Mouse (Mus musculus): ENCODE measurements at regions not wholly inside any gene's neighbourhood (a gene's known extent, or its start where the extent isn't known, plus 50 kb on each side); places are given as distances from the start of the nearest gene placed in this dataset.

DNA sequence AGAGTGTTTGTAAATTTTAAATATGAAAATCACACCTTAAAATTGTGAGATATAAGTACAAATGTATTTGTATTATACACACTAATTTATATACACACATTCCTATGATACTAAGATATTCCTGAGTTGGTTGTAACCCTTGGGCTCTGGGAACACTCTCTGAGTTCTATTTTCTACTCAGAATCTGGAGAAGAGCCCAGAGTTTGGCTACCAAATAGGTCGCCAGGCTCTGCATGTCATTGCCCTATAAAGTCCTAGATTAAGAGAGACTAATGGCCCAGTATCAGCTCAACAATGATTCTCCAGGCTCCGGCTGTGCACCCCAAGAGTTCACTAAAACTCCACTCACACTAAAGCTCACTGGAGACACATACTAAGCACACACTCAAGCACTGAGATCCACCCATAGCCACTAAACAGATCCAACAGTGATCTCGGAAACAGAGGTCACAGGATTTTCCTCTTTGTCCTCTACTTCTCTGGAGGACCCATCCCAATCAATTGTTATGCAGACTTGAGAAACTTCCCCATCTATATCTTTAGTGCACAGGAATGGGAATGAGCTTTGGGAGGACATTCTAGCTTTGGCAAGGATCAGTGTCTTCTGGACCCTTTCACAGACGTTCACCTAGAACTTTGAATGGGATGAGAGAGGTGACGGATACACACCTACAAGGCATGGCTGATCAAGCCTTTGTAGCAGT lies 238.1 kb upstream of the Nr2f2 start:
- no peak overlapping the region for H3K4me2 ChIP-seq (ENCODE audit: low read depth, low read length)
- H3K4me3 ChIP-seq (replicated peaks; ENCODE audit: low read length): no peak overlapping the region
- no peaks in the 10 kb centered on the region for H3K27me3 ChIP-seq (ENCODE audit: control insufficient read depth, insufficient read depth, low read length)
- no peak for ATAC-seq (ENCODE audit: insufficient read depth, low FRiP score)
- no peak overlapping the region for H3K27ac ChIP-seq (ENCODE audit: low read length)
- no peaks in the 10 kb centered on the region for H3K4me1 ChIP-seq (ENCODE audit: control insufficient read depth, insufficient read depth, low read length)
- no peaks in the 10 kb centered on the region for H3K36me3 ChIP-seq (ENCODE audit: control insufficient read depth, insufficient read depth, low read length)
- 89% methylated on average over 5 of the region's 5 CpGs for WGBS
- H3K9me3 ChIP-seq (replicated peaks; ENCODE audit: control insufficient read depth, low read length): no peaks in the 10 kb centered on the region
- no peak overlapping the region for H3K9ac ChIP-seq (ENCODE audit: low read length)

DNA sequence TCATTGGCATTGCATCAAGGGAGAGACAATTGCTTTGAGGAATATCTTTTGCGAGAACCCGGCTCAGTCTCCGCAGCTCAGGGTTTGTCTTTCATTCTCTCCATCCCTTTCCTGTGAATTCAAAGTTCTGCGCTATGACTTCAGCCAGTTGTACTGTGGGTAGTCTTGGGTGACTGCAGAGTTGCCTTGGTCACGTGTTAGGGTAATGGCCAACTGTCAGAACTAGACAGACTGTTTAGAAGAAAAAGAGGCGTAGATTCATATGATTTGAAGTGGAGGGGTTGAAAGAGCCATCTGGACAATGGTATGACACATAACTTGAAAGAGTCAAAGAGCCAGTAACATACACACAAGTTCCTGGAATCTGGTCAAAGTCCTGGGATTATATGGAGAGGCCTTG lies 226.5 kb upstream of the Nr2f2 start:
- WGBS: 71% methylated on average over 6 of the region's 6 CpGs
- Histone ChIP-seq H3K36me3 (ENCODE audit: control insufficient read depth, insufficient read depth, low read length) (no peaks in the 10 kb centered on the region), H3K27me3 (ENCODE audit: control insufficient read depth, insufficient read depth, low read length) (no peaks in the 10 kb centered on the region), H3K27ac (ENCODE audit: low read length) (peak overlapping the region; percentile 13; the same call in 1 of the 2 replicates), H3K9me3 (replicated peaks; ENCODE audit: control insufficient read depth, low read length) (no peaks in the 10 kb centered on the region), H3K4me2 (ENCODE audit: low read depth, low read length) (no peak overlapping the region), H3K4me3 (replicated peaks; ENCODE audit: low read length) (no peak overlapping the region), H3K9ac (ENCODE audit: low read length) (no peak overlapping the region), H3K4me1 (ENCODE audit: control insufficient read depth, insufficient read depth, low read length) (peaks cover 11% of the 10 kb centered on the region)
- ATAC-seq (ENCODE audit: insufficient read depth, low FRiP score): peak; percentile 74

DNA sequence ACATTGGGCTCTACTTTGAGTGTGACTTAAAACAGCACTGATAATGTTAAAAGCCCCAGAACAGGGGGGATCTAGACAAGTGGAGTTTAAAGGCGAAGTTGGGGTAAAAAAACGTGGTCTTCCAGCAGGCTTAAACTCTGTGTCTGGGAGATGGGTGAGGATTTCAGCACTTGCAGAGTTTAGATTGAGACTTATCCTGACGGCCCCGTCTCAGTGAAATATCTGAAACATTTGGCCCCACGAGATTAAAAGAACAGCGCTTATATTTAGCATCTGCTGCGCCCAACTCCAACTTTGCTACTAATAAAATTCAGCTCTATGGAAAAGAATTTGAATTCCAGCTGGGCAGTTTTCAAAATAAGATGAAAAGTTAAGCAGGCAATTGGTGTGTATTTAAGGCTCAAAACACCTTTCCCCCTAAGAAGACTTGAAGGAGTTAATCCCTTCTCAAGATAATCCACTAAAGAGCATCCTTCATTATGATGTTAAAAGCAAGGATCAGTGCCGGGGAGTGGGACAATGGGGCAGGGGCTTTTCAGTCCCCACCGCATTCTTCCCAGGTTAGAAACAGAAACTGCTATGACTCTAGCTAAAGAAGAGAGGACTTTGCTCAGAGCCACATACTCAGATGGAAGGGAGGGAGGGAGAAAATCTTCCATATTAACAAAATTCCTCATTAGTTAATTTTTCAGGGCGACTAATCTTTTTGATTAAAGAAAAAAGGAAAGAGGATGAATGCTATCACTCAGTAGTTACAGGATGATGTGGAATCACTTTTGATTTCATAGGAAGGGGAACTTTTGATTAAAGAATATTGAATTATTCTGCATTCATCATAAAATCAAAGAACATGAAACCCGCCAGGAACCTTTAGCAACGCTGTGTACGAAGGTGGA lies 225.1 kb upstream of the Nr2f2 start:
- Histone ChIP-seq H3K4me3 (replicated peaks; ENCODE audit: low read length) (no peak overlapping the region), H3K27ac (ENCODE audit: low read length) (no peak overlapping the region; the same call in 1 of the 2 replicates), H3K9me3 (replicated peaks; ENCODE audit: control insufficient read depth, low read length) (no peaks in the 10 kb centered on the region), H3K27me3 (ENCODE audit: control insufficient read depth, insufficient read depth, low read length) (no peaks in the 10 kb centered on the region), H3K36me3 (ENCODE audit: control insufficient read depth, insufficient read depth, low read length) (no peaks in the 10 kb centered on the region), H3K4me1 (ENCODE audit: control insufficient read depth, insufficient read depth, low read length) (peaks cover 11% of the 10 kb centered on the region), H3K4me2 (ENCODE audit: low read depth, low read length) (no peak overlapping the region), H3K9ac (ENCODE audit: low read length) (no peak overlapping the region)
- ATAC-seq (ENCODE audit: insufficient read depth, low FRiP score): no peak
- WGBS: 38% methylated on average over 13 of the region's 13 CpGs

DNA sequence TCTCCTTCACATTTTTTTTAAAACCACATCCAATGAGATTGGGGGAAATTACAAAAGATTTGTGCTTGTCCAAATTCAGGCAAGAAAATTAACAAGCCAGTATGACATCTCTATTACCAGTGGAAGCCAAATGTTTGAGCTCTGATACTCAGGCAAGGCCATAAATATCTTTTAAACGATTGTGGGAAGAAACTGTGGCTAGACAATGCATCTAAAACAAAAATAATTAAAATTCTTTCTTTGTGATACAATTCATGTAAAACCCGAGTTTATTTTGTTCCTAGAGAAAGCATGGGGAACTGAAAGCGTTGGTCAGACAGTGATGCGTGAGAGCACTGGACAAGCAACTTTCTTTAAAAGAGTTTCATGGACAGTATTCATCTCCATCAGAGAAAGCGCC lies 223.2 kb upstream of the Nr2f2 start:
- peaks cover 11% of the 10 kb centered on the region for H3K4me1 ChIP-seq (ENCODE audit: control insufficient read depth, insufficient read depth, low read length)
- WGBS: 45% methylated on average over 5 of the region's 5 CpGs
- no peak overlapping the region for H3K4me2 ChIP-seq (ENCODE audit: low read depth, low read length)
- H3K9me3 ChIP-seq (replicated peaks; ENCODE audit: control insufficient read depth, low read length): no peaks in the 10 kb centered on the region
- no peak overlapping the region for H3K27ac ChIP-seq (ENCODE audit: low read length)
- no peaks in the 10 kb centered on the region for H3K36me3 ChIP-seq (ENCODE audit: control insufficient read depth, insufficient read depth, low read length)
- H3K4me3 ChIP-seq (replicated peaks; ENCODE audit: low read length): no peak overlapping the region
- no peaks in the 10 kb centered on the region for H3K27me3 ChIP-seq (ENCODE audit: control insufficient read depth, insufficient read depth, low read length)
- H3K9ac ChIP-seq (ENCODE audit: low read length): no peak overlapping the region
- no peak for ATAC-seq (ENCODE audit: insufficient read depth, low FRiP score)

DNA sequence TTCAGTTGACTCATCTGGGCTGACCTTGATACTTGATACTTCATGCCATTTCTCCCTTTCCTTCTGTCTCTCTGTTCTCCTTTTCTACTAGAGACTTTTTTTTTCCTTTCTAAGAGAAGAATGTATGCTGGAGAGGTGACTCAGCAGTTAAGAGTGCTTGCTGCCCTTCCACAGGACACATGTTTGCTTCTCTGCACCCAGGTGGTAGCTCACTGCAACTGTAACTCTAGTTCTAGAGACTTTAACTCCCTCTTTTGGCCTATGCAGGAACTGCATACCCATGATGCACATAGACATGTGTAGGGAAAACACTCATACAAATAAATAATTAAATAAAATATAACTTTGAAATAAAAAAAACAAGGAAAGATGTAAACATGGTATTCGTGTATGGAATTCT lies 221.5 kb upstream of the Nr2f2 start:
- H3K9ac ChIP-seq (ENCODE audit: low read length): no peak overlapping the region
- no peak overlapping the region for H3K27ac ChIP-seq (ENCODE audit: low read length)
- peaks cover 11% of the 10 kb centered on the region for H3K4me1 ChIP-seq (ENCODE audit: control insufficient read depth, insufficient read depth, low read length)
- no peaks in the 10 kb centered on the region for H3K9me3 ChIP-seq (replicated peaks; ENCODE audit: control insufficient read depth, low read length)
- 80% methylated on average over 1 of the region's 1 CpGs for WGBS
- ATAC-seq (ENCODE audit: insufficient read depth, low FRiP score): no peak
- H3K4me2 ChIP-seq (ENCODE audit: low read depth, low read length): no peak overlapping the region
- H3K27me3 ChIP-seq (ENCODE audit: control insufficient read depth, insufficient read depth, low read length): no peaks in the 10 kb centered on the region
- no peaks in the 10 kb centered on the region for H3K36me3 ChIP-seq (ENCODE audit: control insufficient read depth, insufficient read depth, low read length)
- H3K4me3 ChIP-seq (replicated peaks; ENCODE audit: low read length): no peak overlapping the region

DNA sequence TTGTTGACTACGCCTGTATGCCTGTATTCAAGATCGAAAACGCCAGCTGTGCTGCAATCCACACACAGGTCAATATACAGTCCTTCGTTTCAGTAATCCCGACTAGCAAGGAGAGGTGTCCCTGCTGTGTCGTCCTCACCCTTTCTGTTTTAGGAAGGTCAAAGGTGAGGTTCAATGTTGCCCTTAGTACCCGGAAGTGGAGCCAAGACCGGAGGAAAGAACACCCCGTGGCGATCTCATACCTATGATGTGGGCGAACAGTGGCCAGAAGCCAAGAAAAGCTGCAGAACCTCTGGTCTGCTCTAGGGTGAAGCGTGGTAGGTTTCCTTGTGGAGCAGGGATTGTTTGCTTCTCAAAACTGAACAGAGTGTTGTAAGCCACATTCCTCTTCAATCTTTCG lies 217.9 kb upstream of the Nr2f2 start:
- H3K4me1 ChIP-seq (ENCODE audit: control insufficient read depth, insufficient read depth, low read length): no peaks in the 10 kb centered on the region
- 77% methylated on average over 13 of the region's 13 CpGs for WGBS
- H3K9me3 ChIP-seq (replicated peaks; ENCODE audit: control insufficient read depth, low read length): no peaks in the 10 kb centered on the region
- no peak overlapping the region for H3K27ac ChIP-seq (ENCODE audit: low read length)
- H3K4me2 ChIP-seq (ENCODE audit: low read depth, low read length): no peak overlapping the region
- no peaks in the 10 kb centered on the region for H3K27me3 ChIP-seq (ENCODE audit: control insufficient read depth, insufficient read depth, low read length)
- no peaks in the 10 kb centered on the region for H3K36me3 ChIP-seq (ENCODE audit: control insufficient read depth, insufficient read depth, low read length)
- no peak overlapping the region for H3K4me3 ChIP-seq (replicated peaks; ENCODE audit: low read length)
- no peak overlapping the region for H3K9ac ChIP-seq (ENCODE audit: low read length)
- no peak for ATAC-seq (ENCODE audit: insufficient read depth, low FRiP score)

DNA sequence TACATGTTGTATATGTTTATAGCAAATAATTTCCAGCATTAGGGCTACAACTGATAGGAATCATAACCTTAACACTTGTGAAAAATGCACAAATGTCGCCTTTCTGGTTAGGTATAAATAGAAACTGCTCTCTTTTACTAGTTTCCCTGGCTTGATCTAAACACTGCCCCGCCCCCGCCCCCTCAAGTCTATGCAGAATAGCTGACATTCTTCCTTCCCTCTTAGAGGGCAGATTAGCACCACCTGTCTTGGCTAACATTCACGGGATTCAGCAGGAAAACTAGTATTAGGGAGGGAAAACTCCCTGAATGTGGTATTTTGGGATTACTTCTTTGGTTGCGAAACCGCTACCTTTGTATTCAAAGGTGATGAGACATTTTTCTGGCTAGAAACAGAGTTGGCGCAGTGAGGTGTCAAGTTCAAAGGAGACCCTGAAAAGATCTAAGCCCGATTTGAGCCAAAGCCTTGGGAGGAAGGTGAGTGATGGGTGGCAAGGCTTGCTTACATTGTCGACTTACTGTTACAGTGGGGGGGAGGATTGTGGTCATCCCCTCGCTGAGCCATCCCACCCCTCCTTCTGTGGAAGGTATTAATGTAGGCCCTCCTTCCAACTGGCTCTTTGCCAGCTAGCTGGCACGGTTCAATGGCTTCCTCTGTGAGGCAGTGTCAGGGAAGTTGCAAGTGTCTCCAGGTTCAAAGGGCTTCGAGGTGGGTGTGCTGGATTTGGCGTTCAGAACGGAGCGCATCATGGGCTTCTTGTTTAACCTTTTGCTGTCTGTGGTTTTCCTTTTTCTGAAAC lies 209.8 kb upstream of the Nr2f2 start:
- peak; percentile 33; the same call in 1 of the 2 replicates for ATAC-seq (ENCODE audit: insufficient read depth, low FRiP score)
- Histone ChIP-seq H3K4me1 (ENCODE audit: control insufficient read depth, insufficient read depth, low read length) (0 out of 2 replicates have a peak, but pooled peaks cover 6% of the 10 kb centered on the region), H3K4me2 (ENCODE audit: low read depth, low read length) (no peak overlapping the region), H3K9ac (ENCODE audit: low read length) (no peak overlapping the region), H3K36me3 (ENCODE audit: control insufficient read depth, insufficient read depth, low read length) (no peaks in the 10 kb centered on the region), H3K27ac (ENCODE audit: low read length) (no peak overlapping the region), H3K9me3 (replicated peaks; ENCODE audit: control insufficient read depth, low read length) (no peaks in the 10 kb centered on the region), H3K27me3 (ENCODE audit: control insufficient read depth, insufficient read depth, low read length) (no peaks in the 10 kb centered on the region), H3K4me3 (replicated peaks; ENCODE audit: low read length) (no peak overlapping the region)
- whole genome bisulfite sequencing: 33% methylated on average over 15 of the region's 15 CpGs

DNA sequence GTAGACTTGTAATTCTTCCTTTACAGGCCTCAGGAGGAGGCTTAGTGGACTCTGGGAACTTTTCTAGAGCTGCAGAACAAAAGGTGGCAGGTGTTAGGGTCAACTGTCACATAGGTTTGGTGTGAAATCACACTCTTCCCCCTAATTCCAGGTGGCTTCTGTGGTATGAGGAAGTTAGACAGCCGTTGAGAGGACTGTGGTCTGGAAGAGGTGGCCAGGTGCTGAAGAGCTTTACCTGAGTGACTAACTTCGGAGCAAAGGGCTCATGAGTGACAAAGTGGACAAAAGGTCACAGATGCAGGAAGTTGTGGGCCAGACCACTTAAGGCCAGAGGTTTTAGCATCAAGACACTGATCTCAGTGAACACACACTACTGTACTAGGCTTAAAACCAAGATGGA lies 209.1 kb upstream of the Nr2f2 start:
- Histone ChIP-seq H3K4me1 (ENCODE audit: control insufficient read depth, insufficient read depth, low read length) (0 out of 2 replicates have a peak, but pooled peaks cover 6% of the 10 kb centered on the region), H3K36me3 (ENCODE audit: control insufficient read depth, insufficient read depth, low read length) (no peaks in the 10 kb centered on the region), H3K27me3 (ENCODE audit: control insufficient read depth, insufficient read depth, low read length) (no peaks in the 10 kb centered on the region), H3K4me3 (replicated peaks; ENCODE audit: low read length) (no peak overlapping the region), H3K27ac (ENCODE audit: low read length) (no peak overlapping the region), H3K4me2 (ENCODE audit: low read depth, low read length) (no peak overlapping the region), H3K9me3 (replicated peaks; ENCODE audit: control insufficient read depth, low read length) (no peaks in the 10 kb centered on the region), H3K9ac (ENCODE audit: low read length) (no peak overlapping the region)
- no peak for ATAC-seq (ENCODE audit: insufficient read depth, low FRiP score)
- WGBS: 33% methylated on average over 2 of the region's 2 CpGs
